Mouse (Mus musculus): ENCODE measurements around the gene Ncf2. TPM values are rescaled to one million over a fixed set of nuclear protein-coding genes. Genes with fewer than 3 reads are reported as not detected.

The Ncf2 gene
- 6.1 and 7.2 TPM in 2 replicates for polyA plus RNA-seq (2014; fragmentation: Nextera tagmentation; extraction: Ambion mirVana)

DNA sequence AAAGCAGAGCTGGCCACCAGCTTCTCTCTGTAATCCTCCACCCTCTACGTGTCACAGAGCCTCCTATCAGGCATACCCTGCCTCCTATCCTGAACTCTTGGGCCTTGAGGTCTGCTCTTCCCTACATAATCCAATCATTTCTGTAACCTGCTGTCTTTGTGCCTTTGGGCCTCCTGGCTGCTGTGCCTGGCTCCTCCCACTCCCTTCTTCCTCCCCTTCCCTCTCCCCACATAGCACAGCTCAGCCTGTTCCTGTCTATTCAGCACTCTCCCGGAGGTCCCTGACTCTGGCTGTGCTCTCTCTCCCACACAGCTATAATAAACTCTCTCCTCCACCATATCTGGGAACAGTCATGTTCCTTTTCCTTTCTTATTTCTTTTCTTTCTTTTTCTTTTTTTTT lies at the start of gene Ncf2:
Gene Ncf2 (plus strand): TSS at position 298 of the 400 bp plus-strand sequence.
- peak; percentile 86 for ATAC-seq (replicated peaks; ENCODE audit: low FRiP score, low TSS enrichment, low read depth)
- Histone ChIP-seq H3K27me3 (replicated peaks; ENCODE audit: control insufficient read depth, insufficient read depth, low read length) (no peaks in the 10 kb centered on the region), H3K4me1 (replicated peaks; ENCODE audit: control insufficient read depth, insufficient read depth, low read length) (peaks cover 9% of the 10 kb centered on the region), H3K4me3 (ENCODE audit: low read depth, low read length) (no peak within 1 kb of the TSS), H3K9me3 (ENCODE audit: control insufficient read depth, low read length) (no peaks in the 10 kb centered on the region), H3K27ac (ENCODE audit: low read depth) (0 out of 2 replicates have a peak within 1 kb of the TSS, but pooled peaks have one; percentile 6), H3K4me2 (ENCODE audit: low read length) (no peak within 1 kb of the TSS), H3K36me3 (ENCODE audit: control insufficient read depth, insufficient read depth, low read length) (no peaks in the 10 kb centered on the region), H3K9ac (ENCODE audit: low read length) (no peak within 1 kb of the TSS)
- 17% methylated on average over 2 of the region's 2 CpGs for WGBS
- no peak for DNase-seq (ENCODE audit: low spot score)

DNA sequence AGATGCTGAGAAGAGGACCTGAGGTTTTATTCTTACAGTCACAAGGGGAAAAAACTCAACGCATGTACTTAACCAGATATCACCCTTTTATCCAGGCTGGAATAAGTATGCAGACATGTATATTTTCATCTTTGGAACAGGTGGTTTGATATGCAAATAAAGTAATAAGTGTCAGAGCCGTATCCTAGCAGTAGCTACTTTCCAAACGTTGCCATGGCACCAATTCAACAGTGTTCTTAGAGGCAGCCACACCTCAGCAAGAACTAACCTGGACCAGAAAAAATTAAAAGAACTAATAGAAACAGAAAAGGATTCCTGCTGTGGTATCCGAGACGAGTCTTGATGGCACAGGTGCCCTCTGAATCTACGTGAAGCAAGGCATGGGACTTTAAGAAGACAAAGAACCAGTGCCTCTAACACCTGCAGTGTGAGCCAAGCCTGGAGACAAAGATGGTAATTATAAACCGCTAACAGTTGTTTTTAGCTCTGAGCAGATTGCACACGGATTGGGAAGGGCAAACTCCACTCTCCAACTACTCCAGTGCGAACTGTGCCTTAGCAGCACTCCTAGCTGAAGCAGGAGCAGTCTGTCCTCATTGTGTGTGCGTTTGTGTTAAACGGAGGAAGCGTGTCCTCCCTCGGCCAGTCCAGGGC lies 49.6 kb upstream of the Ncf2 start, which contains the start of gene Apobec4:
Gene Apobec4 (plus strand): TSS at position 240 of the 654 bp plus-strand sequence.
- ATAC-seq (replicated peaks; ENCODE audit: low FRiP score, low TSS enrichment, low read depth) (no peak), DNase-seq (ENCODE audit: low spot score) (no peak)
- Histone ChIP-seq H3K4me3 (ENCODE audit: low read depth, low read length) (no peak within 1 kb of the TSS), H3K36me3 (ENCODE audit: control insufficient read depth, insufficient read depth, low read length) (no peaks in the 10 kb centered on the region), H3K27ac (ENCODE audit: low read depth) (no peak within 1 kb of the TSS), H3K27me3 (replicated peaks; ENCODE audit: control insufficient read depth, insufficient read depth, low read length) (no peaks in the 10 kb centered on the region), H3K9me3 (ENCODE audit: control insufficient read depth, low read length) (no peaks in the 10 kb centered on the region), H3K4me1 (replicated peaks; ENCODE audit: control insufficient read depth, insufficient read depth, low read length) (no peaks in the 10 kb centered on the region), H3K9ac (ENCODE audit: low read length) (no peak within 1 kb of the TSS), H3K4me2 (ENCODE audit: low read length) (no peak within 1 kb of the TSS)
- 71% methylated on average over 13 of the region's 13 CpGs for WGBS

DNA sequence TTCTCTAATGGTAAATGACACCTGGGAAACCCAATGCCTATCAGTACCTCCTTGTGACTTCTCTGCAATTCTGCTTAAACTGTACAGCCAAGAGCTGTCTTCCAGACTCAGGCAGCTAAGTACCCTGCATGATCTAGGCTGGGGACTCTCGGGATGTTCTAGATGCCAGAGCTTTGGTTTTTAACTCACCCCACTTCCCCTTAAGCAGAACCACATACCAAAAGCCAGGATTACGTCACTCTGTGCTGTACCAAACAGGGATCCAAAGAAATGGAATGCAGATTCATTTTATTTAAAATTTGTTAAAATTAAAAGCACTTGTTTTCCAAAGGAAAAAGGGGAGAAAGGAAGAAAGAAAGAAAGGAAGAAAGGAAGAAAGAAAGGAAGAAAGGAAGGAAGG lies 38.2 kb upstream of the Ncf2 start:
- DNase-seq (ENCODE audit: low spot score) (no peak), ATAC-seq (replicated peaks; ENCODE audit: low FRiP score, low TSS enrichment, low read depth) (no peak)
- Histone ChIP-seq H3K4me1 (replicated peaks; ENCODE audit: control insufficient read depth, insufficient read depth, low read length) (0 out of 2 replicates have a peak, but pooled peaks cover 5% of the 10 kb centered on the region), H3K9ac (ENCODE audit: low read length) (no peak overlapping the region), H3K4me3 (ENCODE audit: low read depth, low read length) (no peak overlapping the region), H3K4me2 (ENCODE audit: low read length) (no peak overlapping the region), H3K9me3 (ENCODE audit: control insufficient read depth, low read length) (no peaks in the 10 kb centered on the region), H3K36me3 (ENCODE audit: control insufficient read depth, insufficient read depth, low read length) (no peaks in the 10 kb centered on the region), H3K27ac (ENCODE audit: low read depth) (no peak overlapping the region), H3K27me3 (replicated peaks; ENCODE audit: control insufficient read depth, insufficient read depth, low read length) (peaks cover 13% of the 10 kb centered on the region; the same call in 1 of the 2 replicates)
- 76% methylated on average over 2 of the region's 2 CpGs for WGBS

DNA sequence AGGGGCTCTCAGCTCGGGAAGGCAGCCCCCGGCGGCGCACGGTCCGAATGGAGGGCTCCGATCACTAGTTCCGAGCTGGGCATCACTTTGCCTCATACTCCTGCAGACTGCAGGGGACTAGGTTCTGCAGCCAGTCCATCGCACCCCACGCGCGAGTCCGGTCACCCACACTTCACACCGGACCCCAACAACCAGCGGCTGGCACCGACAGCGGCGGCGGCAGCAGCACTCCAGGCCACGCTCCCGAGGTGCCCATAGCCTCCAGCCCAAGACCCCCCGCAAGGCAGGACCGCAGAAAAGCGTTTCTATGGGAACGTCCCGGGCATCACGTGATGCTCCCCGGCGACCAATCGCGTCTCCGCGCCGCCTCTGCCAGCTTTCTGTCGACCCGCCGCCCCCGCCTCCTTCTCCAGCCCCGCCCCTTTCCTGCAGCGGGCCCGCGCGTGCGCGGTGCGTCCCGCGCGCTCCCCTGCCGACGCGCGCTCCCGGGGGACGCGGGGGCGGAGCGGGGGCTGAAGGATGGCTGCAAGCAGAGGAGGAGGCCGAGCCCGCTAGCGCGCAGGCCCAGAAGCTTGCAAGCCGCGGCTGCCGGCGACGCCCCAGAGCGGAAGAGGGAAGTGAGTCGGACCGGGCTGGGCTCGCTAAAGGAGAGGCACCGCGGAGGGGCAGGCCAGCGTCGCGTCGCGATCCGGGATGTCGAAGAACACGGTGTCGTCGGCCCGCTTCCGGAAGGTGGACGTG lies 33.8 kb upstream of the Ncf2 start, which contains the start of the genes Rgl1 and Arpc5:
Gene Rgl1 (minus strand): TSS at position 320 of the 741 bp plus-strand sequence.
Gene Arpc5 (plus strand): TSS at position 511 of the 741 bp plus-strand sequence.
- peak within 1 kb of the TSS; percentile 91 for H3K9ac ChIP-seq (ENCODE audit: low read length)
- H3K4me1 ChIP-seq (replicated peaks; ENCODE audit: control insufficient read depth, insufficient read depth, low read length), result 0 out of 2 replicates have a peak, but pooled peaks cover 5% of the 10 kb centered on the region
- H3K4me2 ChIP-seq (ENCODE audit: low read length), result peak within 1 kb of the TSS; percentile 97
- peak within 1 kb of the TSS; percentile 79 for H3K27ac ChIP-seq (ENCODE audit: low read depth)
- no peaks in the 10 kb centered on the region for H3K9me3 ChIP-seq (ENCODE audit: control insufficient read depth, low read length)
- WGBS, result under 1% methylated on average over 75 of the region's 86 CpGs
- H3K27me3 ChIP-seq (replicated peaks; ENCODE audit: control insufficient read depth, insufficient read depth, low read length), result peaks cover 13% of the 10 kb centered on the region; the same call in 1 of the 2 replicates
- DNase-seq (ENCODE audit: low spot score), result peak; percentile 94
- ATAC-seq (replicated peaks; ENCODE audit: low FRiP score, low TSS enrichment, low read depth), result peak; percentile 96
- peak within 1 kb of the TSS; percentile 96 for H3K4me3 ChIP-seq (ENCODE audit: low read depth, low read length)
- H3K36me3 ChIP-seq (ENCODE audit: control insufficient read depth, insufficient read depth, low read length), result peaks cover 21% of the 10 kb centered on the region

DNA sequence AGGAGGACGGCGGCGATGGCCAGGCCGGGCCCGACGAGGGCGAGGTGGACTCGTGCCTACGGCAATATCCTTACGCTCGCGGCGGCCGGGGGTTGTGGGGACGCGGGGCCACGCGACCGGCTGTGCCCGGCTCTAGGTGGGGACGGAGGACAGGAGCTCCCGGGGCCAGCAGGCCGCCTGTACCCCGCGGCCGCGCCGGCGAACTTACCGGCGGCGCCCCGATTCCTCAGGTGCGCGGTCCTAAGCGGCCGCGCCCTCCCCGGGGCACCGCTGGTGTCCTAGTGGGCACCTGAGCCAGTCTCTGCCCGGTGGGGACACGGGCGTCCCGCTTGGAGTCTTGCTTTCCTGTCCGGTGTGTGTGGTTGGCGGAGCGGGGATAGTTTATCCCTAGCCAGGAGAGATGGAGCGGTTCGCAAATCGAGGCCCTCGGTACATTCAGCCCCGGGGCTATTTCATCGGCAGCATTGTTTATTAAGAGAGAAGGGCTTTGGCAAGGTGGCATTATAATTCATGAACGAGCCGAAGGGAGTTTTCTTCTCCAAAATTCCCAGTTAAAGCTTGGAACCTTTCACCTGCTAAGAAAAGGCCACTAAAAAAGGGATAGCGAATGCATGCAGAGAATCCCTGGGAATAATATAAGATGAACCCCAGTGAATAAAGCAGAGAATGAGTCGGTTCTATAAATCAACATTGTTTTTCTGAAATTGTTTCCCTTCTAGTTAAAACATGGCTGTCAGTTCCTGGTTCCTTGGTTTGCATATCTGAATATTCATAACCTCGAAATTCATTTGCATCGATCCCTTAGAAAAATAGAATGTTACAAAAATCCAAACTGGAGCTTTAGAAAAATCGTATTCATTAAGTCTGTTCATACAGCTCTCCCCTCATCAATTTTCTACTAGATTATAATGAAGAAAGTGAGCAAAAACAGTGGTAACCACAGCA lies 32.9 kb upstream of the Ncf2 start:
- ATAC-seq (replicated peaks; ENCODE audit: low FRiP score, low TSS enrichment, low read depth) (peak; percentile 68), DNase-seq (ENCODE audit: low spot score) (peak; percentile 77)
- Histone ChIP-seq H3K9me3 (ENCODE audit: control insufficient read depth, low read length) (no peaks in the 10 kb centered on the region), H3K36me3 (ENCODE audit: control insufficient read depth, insufficient read depth, low read length) (peaks cover 30% of the 10 kb centered on the region), H3K4me1 (replicated peaks; ENCODE audit: control insufficient read depth, insufficient read depth, low read length) (0 out of 2 replicates have a peak, but pooled peaks cover 5% of the 10 kb centered on the region), H3K4me2 (ENCODE audit: low read length) (peak overlapping the region; percentile 67), H3K27me3 (replicated peaks; ENCODE audit: control insufficient read depth, insufficient read depth, low read length) (peaks cover 13% of the 10 kb centered on the region; the same call in 1 of the 2 replicates), H3K27ac (ENCODE audit: low read depth) (peak overlapping the region; percentile 79), H3K4me3 (ENCODE audit: low read depth, low read length) (peak overlapping the region; percentile 96), H3K9ac (ENCODE audit: low read length) (peak overlapping the region; percentile 91)
- WGBS, result 1% methylated on average over 60 of the region's 60 CpGs

DNA sequence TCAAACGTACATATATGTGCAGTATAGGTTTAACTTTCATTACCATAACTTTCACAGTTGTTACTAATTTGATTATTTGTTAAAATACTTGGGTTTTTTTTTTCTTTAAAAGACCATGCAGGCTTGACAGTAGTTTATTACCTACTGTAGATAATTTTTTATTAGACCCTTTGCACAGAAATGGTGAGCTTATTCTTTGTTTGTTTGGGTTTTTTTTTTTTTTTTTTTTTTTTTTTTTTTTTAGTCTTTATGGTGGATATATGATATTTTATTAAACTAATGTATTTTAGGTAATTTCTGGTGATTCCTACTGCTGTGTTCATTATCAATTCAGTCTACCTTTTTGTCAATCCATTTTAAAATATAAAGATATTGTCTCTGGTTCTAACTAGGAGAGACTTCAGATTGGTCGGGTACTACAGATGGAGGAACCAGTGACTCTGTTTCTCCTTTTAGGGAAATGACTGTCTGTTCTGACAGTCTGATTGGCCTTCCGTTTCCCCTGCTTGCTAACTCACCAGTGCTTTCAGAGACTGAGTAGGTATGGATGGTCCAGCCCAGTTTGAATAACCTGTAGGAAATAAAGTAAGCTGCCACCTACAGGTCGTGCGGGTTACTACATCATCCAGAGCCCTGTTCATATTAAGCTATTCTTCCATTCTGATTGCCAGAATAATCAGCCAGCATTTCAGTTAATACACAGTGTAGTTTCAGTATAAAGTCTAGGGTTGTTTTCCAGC lies 32.1 kb upstream of the Ncf2 start:
- no peak overlapping the region; the same call in 1 of the 2 replicates for H3K9ac ChIP-seq (ENCODE audit: low read length)
- 10% methylated on average over 5 of the region's 5 CpGs for WGBS
- peak overlapping the region; percentile 96 for H3K4me3 ChIP-seq (ENCODE audit: low read depth, low read length)
- ATAC-seq (replicated peaks; ENCODE audit: low FRiP score, low TSS enrichment, low read depth) (peak; percentile 37; the same call in 1 of the 2 replicates), DNase-seq (ENCODE audit: low spot score) (peak; percentile 92)
- peak overlapping the region; percentile 67 for H3K4me2 ChIP-seq (ENCODE audit: low read length)
- H3K27ac ChIP-seq (ENCODE audit: low read depth), result no peak overlapping the region
- 0 out of 2 replicates have a peak, but pooled peaks cover 5% of the 10 kb centered on the region for H3K4me1 ChIP-seq (replicated peaks; ENCODE audit: control insufficient read depth, insufficient read depth, low read length)
- peaks cover 13% of the 10 kb centered on the region; the same call in 1 of the 2 replicates for H3K27me3 ChIP-seq (replicated peaks; ENCODE audit: control insufficient read depth, insufficient read depth, low read length)
- no peaks in the 10 kb centered on the region for H3K9me3 ChIP-seq (ENCODE audit: control insufficient read depth, low read length)
- H3K36me3 ChIP-seq (ENCODE audit: control insufficient read depth, insufficient read depth, low read length), result peaks cover 38% of the 10 kb centered on the region

DNA sequence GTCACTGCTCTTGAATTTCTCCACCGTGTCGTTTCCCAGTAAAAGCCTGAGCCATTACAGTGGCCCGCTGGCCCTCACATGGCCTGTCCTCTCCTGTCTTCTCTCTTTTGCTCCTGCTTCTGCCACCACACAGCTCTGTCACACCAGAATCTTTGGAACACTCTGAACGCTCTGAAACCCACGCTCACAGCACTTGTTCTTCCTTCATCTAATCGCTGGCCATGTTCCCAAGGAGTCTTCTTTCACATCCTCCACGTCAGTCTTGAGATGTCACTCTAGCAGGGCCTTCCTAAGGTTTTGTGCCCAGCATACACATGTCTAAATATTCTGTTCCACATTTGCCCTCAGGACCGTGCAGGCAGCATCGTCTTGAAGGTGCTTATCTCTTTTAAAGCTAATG lies 29.0 kb upstream of the Ncf2 start:
- no peaks in the 10 kb centered on the region for H3K9me3 ChIP-seq (ENCODE audit: control insufficient read depth, low read length)
- peaks cover 68% of the 10 kb centered on the region for H3K36me3 ChIP-seq (ENCODE audit: control insufficient read depth, insufficient read depth, low read length)
- no peak overlapping the region for H3K4me2 ChIP-seq (ENCODE audit: low read length)
- no peaks in the 10 kb centered on the region for H3K4me1 ChIP-seq (replicated peaks; ENCODE audit: control insufficient read depth, insufficient read depth, low read length)
- H3K27me3 ChIP-seq (replicated peaks; ENCODE audit: control insufficient read depth, insufficient read depth, low read length), result no peaks in the 10 kb centered on the region
- no peak overlapping the region for H3K4me3 ChIP-seq (ENCODE audit: low read depth, low read length)
- H3K9ac ChIP-seq (ENCODE audit: low read length), result no peak overlapping the region
- DNase-seq (ENCODE audit: low spot score) (no peak), ATAC-seq (replicated peaks; ENCODE audit: low FRiP score, low TSS enrichment, low read depth) (no peak)
- no peak overlapping the region for H3K27ac ChIP-seq (ENCODE audit: low read depth)
- WGBS, result 91% methylated on average over 9 of the region's 9 CpGs
